Mouse (Mus musculus) right cerebral cortex, postnatal 4 days (tissue): ENCODE results near the gene Espn.

ENCODE experiments used
- DNase-seq: peaks from one replicate; pipeline ENCODE4 v3.0.0-alpha.2; 2022

The Espn gene

DNA sequence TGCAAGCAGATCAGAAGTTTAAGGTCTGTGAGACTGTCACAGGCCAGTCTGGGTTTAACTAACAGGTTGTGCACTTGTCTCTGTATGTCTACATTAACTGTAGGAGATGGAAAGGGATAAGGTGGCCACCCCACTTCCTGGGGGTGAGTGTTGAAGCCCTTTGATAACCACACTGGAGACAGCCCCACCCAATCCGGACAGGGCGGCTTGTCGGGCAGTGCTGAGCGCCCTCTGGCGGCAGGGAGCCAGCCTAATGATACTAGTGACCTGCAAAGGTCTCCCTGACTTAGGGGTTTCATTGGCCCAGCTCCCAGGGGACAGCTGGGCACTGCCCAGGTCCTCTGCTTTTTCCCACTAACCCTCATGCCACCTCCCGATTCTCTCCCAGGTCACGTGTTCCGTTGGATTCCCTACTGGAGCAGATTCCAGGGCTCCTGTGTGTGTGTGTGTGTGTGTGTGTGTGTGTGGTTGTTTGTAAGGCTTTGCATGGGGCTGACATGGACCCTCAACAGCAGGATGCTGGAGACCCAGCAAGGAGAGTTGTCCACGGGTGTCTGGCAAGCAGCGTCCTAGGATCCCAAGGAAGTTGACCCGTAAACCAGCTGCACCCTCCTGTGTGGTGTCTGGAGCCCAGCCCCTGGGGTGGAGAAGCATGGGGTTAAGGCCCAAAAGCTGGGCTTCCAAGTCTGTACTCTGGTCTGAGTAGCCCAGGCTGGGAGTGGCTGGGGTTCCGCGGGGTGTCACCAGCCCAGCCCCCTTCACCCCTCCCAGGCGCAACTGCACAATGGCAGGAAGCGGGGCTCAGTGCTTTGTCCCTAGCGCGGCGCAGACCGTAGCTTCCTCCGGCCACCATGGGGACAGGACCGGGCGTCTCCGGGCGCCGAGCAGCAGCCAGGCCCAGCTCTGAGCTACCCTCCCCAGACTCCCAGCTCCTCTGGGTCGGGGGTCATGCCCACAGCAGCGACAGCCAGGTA is 55.9 kb downstream of the Espn start:
- DNase-seq, result peak; percentile 70

DNA sequence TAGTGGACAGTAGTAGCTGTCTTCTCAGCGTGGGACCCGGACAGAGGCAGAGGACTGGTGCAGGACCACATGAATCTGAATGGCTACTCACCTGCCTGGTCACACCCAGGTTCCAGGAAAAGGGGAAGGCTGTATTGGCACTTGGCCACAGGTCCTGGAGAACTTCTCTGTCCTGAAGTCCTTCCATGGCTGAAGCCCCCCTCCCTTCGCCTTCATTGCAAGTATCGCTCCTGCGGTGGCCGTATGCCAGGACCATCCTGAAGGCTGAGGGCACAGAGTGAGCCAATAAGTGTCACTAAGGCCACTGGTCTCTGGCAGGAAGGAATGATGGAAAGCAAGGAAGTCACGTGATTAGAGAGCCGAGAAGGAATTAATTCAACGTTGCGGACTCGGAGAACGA is 57.9 kb downstream of the Espn start:
- DNase-seq, result no peak

DNA sequence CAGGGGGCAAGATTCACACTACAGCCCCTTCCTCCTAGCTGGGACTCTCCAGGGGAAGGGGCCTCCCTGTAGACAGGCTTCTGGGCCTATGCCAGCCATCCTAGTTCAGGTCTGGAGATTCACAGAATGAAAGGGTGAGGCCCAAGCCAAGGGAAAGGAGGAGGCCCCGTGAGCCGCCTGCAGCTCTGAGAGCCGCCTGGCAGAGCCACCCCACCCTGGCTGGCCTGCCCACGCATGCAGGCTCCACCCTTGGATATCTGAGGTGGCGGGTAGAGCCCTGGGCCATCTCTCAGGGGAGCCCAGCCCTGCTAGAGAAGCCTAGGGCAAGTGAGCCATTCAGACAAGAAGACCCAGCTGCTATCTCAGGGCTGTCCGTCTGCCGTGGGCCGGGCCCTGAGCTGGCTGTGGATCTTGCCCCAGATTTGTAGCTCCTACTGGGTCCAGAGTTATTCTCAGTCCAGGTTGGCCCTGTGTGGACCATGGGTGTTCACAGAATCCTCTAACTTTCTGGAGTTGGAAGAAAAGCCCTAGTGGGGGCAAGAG is 59.3 kb downstream of the Espn start:
- DNase-seq, result no peak

DNA sequence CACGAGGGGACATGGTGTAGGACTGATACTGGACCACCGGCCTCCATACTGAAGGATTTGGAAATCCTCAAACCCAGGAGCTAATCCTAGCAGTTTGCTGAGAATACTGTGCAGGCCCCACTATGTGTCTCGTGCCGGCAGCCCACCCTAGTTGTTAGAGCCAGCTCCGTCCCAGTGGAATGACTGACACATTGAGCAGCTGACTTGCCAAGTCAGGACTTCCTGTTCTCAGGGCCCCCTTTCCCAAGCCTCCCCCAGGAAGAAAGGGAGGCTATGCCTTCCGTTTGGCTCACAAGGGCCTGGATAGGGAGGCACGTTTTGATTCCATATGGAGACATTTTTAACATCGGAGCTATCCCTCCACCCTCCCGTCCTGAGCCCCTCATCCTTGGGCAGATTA is 62.0 kb downstream of the Espn start:
- DNase-seq, result no peak

DNA sequence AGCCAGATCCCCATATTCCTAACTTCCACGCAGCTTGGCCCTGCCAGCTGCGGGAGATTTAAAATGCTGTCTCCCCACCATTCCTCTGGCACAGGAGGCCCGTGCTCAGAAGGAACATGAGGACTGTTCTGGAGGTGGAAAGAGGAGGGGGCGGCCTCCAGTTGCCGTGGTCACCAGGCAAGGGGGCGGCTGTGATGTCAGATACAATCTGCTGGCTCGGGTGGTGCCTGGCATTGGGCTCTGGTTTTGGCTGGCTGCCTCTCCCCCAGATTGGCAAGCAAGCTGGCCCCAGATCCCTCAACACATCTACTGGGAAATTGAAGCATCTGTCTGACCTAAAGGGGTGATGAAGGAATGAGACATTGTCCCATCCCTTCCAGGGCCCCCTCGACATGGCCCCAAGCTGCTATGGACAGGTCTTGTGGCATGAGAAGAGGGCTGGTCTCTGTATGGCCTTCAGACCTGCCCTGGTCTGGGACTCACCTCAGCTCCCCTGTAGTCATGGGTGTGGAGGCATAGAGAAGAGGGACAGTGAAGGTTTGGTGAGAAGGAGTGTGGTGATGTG is 63.5 kb downstream of the Espn start:
- peak; percentile 56 for DNase-seq

DNA sequence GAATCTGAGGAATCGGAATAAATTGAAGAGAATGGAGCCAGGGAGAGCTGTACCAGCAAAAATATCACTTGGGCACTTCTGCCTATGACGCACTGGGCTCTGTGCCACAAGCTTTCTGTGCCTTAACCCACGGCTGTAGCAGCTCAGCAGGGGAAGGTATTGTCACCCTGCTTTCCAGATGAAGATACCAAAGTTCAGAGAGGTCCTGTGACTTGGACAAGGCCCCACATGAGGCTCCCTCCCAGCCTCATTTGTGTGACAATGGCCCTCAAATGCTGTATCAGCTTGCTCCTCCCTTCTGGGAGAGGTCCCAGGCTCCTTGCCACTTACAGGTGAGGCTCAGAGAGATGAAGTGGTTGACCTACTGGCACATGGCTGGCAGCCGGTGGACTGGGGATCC is 64.0 kb downstream of the Espn start:
- peak; percentile 43 for DNase-seq

DNA sequence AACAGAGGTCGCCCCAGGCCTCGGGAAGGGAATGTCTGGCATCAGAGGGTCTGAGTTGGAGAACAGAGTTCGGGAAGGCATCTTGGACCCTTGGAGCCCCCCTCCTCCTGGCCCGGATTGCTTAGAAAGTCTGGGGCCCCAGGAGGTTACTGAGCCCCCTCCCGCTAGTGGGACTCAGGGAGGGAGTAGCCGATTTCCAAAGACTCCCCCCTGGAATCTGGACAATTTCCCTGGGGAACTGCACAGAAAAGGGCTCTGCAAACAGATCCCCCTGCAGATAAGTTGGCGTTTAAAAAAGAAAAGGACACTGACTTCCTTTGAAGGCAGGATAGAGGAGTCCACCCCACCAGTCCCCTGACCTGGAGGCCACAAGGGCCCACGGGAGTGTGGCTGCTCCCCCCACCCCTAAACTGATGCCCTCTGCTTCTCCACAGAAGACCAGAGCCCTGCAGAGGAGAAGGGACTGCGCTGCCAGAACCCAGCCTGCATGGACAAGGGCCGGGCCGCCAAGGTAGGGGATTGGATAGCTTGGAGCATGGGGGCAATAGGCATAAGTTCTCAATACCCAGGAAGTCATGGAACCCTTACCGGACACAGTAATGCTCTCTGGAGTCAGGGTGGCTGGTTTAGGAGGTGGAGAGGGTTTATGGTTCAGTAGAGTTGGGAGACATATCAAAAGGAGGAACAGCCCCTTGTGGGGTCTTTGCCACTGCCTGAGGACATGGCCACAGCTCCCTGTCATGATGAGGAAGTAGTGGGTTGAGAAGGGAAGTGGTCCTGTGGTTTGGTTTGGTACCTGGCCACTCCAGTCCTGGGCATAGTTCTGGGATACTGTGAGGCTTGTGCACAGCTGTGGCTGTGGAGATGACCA is 64.7 kb downstream of the Espn start:
- DNase-seq, result no peak

DNA sequence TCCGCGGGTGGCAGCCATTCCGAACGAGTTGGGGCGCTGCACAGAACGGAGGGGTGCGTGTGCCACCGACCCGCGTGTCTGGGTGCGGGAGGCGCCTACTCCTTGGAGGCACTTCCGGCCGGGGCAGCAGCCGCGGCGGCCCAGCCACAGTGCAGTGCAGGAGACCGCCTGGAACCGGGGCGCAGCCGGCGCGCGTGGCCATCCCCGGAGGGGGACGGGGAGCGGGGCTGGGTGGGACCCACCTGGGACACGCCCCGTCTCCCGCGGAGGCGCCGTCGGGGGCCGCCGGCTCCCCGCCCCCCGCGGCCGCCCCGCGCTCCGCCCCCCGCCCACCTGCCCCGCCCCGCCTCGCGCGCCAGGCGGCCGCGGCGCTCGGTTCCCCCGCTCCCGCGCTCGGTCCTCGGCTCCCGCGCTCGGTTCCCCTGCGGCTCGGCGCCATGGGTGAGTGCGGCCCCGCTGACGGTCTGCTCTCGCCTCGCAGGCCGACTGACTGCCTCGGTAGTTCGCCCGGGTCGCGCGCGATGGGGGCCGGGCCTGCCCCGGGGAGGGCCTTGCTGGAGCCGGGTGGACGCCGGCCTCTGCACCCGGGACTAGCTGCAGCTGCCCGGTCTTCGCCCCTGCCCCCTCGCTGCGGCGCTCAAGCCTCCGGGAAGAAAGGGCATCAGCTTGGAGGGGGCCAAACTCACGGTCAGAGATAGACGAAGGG is 65.5 kb downstream of the Espn start:
- peak; percentile 57 for DNase-seq

DNA sequence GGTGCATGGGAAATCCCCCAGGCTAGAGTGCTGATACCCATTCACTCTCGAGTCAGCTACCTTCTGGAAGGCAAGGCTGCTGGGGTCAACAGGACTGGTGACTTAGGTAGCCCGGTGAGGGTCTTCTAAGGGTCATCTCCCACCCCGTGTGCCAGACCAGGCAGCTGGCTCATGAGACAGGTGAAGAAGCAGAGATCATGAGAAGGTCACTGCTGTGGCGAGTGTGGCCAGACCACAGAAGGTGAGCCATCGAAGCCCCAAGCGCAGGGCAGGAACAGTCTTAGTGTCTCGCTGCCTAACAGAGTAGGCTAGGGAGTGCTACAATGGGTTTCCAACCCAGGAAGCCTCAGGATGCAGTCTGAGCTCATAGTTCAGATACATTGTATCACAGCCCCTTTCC is 67.6 kb downstream of the Espn start:
- no peak for DNase-seq

DNA sequence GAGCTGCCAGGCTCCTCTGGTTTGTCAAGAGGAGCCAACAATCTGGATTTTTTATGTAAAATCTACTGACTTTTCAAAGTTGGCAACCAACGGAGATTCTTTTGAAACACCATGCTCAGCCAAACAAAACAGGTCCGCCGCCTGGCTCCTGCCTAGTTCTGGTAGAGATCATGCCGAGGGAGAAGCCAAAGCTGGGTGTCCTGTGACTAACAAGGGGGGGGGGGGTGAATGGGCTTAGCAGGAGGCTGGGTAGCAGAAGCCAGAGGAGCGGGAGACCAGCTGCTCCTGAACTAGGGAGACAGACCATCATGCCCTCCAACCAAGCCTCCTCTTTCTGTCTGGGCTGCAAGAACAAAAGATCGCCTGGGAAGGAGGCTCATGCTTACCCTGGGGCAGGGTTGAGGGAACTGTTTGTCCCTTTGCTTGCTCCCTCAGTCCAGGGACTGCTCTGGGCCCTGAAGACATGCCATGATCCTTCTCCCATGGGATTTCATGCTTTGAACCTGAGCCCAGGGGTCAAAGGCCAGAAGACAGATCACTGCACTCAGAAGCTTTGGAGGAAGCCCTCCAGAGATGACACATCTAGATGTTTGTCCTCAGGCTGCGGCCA is 68.5 kb downstream of the Espn start:
- no peak for DNase-seq

DNA sequence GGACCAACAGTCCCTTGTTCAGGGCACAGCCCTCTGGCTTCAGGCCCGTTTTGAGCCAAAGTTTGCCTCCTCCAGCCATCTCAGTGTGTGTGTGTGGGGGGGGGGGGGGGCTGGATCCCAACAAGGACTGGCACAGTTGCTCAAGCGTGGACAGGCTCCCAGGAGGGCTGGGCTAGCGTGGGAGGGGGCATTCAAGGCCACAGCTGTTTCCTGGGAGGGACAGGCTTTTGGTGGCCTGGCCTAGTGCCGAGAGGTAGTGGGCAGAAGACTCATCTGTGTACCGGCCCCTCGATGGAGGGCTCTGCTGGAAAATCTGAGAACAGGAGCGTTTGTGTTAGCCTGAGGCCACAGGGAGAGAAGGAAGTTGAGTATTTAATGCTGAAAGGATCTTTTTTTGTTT is 72.2 kb downstream of the Espn start:
- no peak for DNase-seq

DNA sequence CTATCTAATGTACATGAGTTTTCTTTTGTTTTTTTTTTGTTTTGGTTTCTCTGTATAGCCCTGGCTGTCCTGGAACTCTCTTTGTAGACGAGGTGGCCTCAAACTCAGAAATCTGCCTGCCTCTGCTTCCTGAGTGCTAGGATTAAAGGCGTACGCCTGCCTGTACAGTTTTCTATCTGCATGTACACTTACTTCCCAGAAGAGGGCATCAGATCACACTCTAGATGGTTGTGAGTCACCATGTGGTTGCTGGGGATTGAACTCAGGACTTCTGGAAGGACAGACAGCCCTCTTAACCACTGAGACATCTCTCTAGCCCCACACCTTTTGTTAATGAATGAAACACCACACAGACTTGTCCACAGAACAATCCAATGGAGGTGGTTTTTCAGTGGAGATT is 72.9 kb downstream of the Espn start:
- DNase-seq, result no peak

DNA sequence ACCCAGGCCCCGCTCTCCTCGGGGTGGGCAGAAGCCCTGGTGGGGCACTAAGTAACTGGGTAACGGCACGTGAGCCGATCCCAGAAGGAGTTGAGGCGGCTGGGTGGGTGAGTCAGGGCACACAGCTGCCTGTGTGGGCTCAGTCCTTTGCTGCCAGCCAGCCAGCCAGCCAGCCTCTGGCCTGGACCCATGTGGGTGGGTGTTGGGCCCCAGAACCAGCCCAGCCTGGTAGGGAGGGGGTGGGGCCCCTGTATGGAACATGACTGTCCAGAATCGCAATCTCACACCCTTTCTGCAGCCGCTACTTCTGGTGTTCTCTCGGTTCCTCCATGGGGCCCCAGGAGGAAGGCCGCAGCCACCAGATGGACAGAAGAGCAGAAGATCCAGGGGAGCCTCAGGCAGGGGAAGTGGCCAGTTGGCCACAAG is 74.1 kb downstream of the Espn start:
- DNase-seq, result no peak

DNA sequence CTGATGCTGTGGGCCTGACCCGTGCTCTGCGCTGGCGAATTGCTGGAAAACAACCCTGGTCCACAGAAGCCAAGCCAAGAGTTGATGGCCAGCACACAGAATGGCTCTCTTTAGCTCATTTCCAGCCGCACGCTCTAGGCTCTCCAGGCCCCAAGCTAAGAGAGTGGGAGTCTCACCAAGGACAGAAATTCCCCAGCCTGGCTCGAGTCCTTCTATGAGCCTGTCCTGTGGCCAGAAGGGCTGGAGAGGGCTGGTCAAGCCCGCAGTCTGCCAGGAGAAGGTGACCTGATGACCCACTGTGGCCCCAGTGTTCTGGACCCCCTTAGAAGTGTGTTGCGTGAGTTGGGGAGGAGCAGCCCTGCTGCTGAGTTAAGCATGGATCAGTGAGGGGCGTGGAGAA is 75.0 kb downstream of the Espn start:
- DNase-seq, result no peak

DNA sequence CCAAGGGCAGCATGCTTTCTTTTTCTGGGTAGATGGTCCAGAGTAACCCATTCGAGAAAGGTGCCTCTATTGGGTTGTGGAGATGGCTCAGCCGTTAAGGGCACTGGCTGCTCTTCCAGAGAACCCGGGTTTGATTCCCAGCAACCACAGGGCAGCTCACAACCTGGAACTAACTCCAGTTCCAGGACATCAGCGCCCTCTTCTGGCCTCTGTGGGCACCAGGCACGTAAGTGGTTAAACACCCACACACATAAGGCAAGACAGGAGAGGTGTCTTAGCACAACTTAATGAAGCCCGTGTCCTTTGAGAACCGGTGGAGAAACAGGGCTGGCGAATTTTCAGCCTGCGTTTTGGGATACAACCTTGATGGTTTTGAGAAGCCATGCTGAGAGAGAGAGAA is 77.6 kb downstream of the Espn start:
- DNase-seq, result no peak

DNA sequence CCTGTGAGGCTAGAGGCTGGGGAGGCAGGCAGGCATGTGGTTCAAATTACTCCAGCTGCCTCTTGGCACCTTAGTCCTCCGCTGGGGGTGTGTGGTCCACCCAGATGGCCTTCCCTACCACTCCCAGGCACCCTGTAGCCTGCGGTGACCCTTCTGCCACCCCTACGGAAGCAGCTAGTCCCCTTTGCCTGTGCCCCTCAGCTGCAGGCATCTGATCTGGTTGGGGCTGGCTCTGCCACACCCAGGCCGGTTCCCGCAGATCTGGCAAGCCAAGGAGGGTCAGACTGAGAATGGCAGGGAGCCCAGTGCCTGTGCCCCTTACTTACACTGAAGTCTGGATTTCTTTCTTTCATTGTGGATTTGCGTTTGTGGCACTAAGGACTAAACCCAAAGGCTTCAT is 78.5 kb downstream of the Espn start:
- no peak for DNase-seq

DNA sequence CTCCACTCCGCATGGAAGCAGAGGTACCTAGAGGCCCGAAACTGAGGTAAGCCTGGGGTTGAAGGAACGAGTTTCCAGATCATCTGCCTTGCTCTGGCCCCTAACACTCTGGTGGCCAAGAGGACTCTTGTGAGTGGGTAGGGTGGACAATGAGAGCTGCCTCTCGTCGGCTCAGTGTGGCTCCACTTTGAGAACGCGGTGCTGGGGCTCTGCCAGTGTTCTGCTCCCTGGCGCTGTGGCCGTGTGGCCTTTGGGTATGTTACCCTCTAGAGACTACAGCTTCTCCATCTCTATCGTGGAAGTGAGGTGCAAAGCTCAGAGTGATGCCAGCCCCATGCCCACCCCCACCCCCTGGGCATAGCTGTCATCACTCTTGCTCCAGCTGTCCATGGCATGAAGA is 79.5 kb downstream of the Espn start:
- no peak for DNase-seq

DNA sequence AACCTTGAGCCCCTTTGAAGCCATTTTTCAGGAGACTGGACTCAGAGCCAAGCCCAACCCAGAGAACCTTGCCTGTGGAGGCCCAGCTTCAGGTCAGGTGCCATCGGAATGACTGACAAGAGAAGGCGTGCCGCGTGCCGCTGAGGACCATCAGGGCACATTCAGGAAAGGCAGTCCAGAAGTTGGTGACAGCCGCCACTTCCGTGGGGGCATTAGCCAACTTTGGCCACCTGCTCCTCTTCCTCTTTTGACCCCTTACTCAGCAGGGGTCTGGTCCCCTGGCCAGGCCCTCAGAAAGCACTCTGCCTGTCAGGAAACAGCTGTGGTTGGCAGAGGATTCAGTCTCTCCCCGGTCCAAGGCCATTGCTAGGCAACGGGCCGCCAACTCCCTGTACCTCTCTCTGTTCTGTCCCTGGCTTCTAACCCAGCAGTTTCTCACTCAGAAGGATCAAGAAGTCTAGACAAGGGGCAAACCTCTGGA is 80.0 kb downstream of the Espn start, which contains the start of gene Plekhg5:
Gene Plekhg5 (plus strand): TSS at position 378 of the 481 bp plus-strand sequence.
- no peak for DNase-seq

DNA sequence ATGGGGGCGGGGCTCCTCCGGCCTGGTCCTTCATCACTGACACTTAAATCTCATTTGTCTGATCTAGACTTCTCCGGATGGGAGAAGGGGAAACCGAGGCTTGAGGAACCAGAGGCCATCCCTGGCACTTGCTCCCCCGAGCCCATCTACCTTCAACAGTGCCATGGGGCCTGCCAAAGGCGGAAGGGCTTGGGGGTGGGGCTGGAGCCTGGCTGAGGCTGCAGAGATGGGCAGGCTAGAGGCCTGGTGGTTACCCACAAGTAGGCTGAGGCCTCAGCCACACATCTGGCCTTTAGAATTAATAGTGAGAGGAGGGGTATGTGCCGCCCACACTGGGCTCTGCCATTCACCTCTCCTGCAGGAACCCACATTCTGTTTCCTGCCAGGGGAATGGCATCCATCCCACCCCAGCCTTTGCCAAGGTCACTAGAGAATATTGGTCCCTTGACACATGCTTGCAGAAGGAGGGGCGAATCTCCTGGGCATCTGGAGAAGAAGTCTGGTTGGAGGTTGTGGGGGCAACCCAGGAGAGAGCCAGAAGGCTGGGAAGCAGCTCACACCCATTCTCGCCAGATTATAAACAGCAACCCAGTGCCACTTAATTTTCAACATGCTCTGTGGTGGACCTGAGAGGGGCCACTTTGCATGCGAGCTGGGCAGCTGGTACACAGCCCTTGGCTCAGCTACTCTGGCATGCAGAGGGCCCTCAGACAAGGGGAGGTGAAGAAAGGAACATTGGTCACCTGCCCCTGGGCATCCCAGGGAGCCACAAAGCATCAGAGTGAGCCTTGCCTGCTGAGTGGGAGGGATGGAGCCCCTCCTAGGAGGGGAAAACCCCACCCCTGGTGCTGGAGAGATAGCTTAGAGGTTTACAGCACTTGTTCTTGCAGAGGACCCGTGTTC is 81.4 kb downstream of the Espn start:
- no peak for DNase-seq
